8 mouse cellular contexts compared by ENCODE assay signal in the genomic region with DNA sequence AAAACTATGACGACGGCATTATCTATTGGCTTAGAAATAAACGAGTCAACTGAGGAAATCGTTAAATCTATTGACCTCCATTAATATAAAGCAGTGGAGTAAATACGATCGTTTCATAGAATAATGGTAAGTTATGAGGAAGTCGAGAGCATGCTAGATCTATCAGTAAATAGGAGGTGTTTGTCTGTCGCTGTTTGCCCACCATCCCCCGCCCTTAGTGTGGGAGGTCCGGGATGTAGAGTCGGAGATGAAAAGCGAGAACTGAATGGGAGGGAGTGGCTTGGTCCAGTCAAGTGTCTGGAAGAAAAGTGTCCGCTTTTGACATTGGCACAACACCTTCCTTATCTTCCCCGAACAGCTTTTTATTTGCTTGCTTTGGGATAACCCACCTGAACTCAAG. TPM values are rescaled to one million over a fixed set of nuclear protein-coding genes. Genes with fewer than 3 reads are reported as not detected.
A peak's percentile ranks its signal among the peaks of the same experiment; 100 is the strongest.
DNase-seq lines count a peak whose midpoint lies in the region; ATAC-seq and TF ChIP-seq lines count a peak whose summit lies in the region.

A gene (plus strand): TSS at position 79 of the 400 bp plus-strand sequence.

- peak; percentile 19 to 31 for DNase-seq in cerebellum, postnatal 10 days
- DNase-seq in cerebellum, adult 9-10 months = no peak
- no peak for DNase-seq in lung, postnatal 0 days (ENCODE audit: low spot score)
- DNase-seq in lung, adult 2 months = no peak
- no peak for DNase-seq in spleen, postnatal 10 days (ENCODE audit: low spot score in 2 of 2)
- DNase-seq in lung, postnatal 25 days (ENCODE audit: low spot score) = no peak

- TF ChIP-seq EP300 in lung, postnatal 0 days (IDR thresholded peaks at IDR 0.05) = no peak

- no peaks in the 10 kb centered on the region for H3K36me3 ChIP-seq in lung, postnatal 0 days (ENCODE audit: insufficient read depth, low read length)
- H3K36me3 ChIP-seq in intestine, postnatal 0 days (ENCODE audit: control insufficient read depth, insufficient read depth) = no peaks in the 10 kb centered on the region
- H3K36me3 ChIP-seq in neural tube, embryonic 13.5 days = no peaks in the 10 kb centered on the region

- WGBS in lung, postnatal 0 days = 5% methylated on average over 14 of the region's 14 CpGs
- 6% methylated on average over 14 of the region's 14 CpGs for WGBS in lung, adult 2 months
- 3% methylated on average over 14 of the region's 14 CpGs for WGBS in intestine, postnatal 0 days
- 6% methylated on average over 14 of the region's 14 CpGs for WGBS in neural tube, embryonic 13.5 days

- TF ChIP-seq POLR2A in lung, adult 2 months (IDR thresholded peaks at IDR 0.05; ENCODE audit: borderline replicate concordance, extremely low read depth, low read depth, low read length) = no peak

- no peak for ATAC-seq in lung, postnatal 0 days
- no peak for ATAC-seq in intestine, postnatal 0 days
- ATAC-seq in neural tube, embryonic 13.5 days (ENCODE audit: low read depth) = no peak

- no peaks in the 10 kb centered on the region for H3K4me1 ChIP-seq in lung, postnatal 0 days (ENCODE audit: insufficient read depth, low read depth, low read length)
- H3K4me1 ChIP-seq in lung, adult 2 months (ENCODE audit: control insufficient read depth, insufficient read depth, low read length) = no peaks in the 10 kb centered on the region
- H3K4me1 ChIP-seq in intestine, postnatal 0 days (replicated peaks; ENCODE audit: control insufficient read depth, insufficient read depth, low read length) = no peaks in the 10 kb centered on the region
- H3K4me1 ChIP-seq in neural tube, embryonic 13.5 days (replicated peaks) = peaks cover 17% of the 10 kb centered on the region

- H3K27ac ChIP-seq in lung, postnatal 0 days (ENCODE audit: low read length) = no peak within 1 kb of the TSS
- H3K27ac ChIP-seq in intestine, postnatal 0 days (ENCODE audit: low read depth, low read length) = no peak within 1 kb of the TSS
- peak within 1 kb of the TSS; percentile 73 for H3K27ac ChIP-seq in neural tube, embryonic 13.5 days (replicated peaks)

- no peak within 1 kb of the TSS for H3K9ac ChIP-seq in lung, postnatal 0 days (replicated peaks; ENCODE audit: low read depth)
- no peak within 1 kb of the TSS for H3K9ac ChIP-seq in intestine, postnatal 0 days (ENCODE audit: low read depth, low read length)
- peak within 1 kb of the TSS; percentile 77 for H3K9ac ChIP-seq in neural tube, embryonic 13.5 days

- peak within 1 kb of the TSS; percentile 31 for H3K4me3 ChIP-seq in lung, postnatal 0 days (ENCODE audit: low read depth, low read length)
- no peak within 1 kb of the TSS for H3K4me3 ChIP-seq in lung, adult 2 months (replicated peaks; ENCODE audit: extremely low read depth, low read depth, low read length)
- peak within 1 kb of the TSS; percentile 41 for H3K4me3 ChIP-seq in intestine, postnatal 0 days (ENCODE audit: low read depth, low read length)
- H3K4me3 ChIP-seq in neural tube, embryonic 13.5 days = peak within 1 kb of the TSS; percentile 64

- TF ChIP-seq CTCF in lung, postnatal 0 days (IDR thresholded peaks at IDR 0.05) = no peak
- TF ChIP-seq CTCF in lung, adult 2 months (IDR thresholded peaks at IDR 0.05; ENCODE audit: insufficient read depth, low read length) = no peak
- TF ChIP-seq CTCF in intestine, postnatal 0 days (IDR thresholded peaks at IDR 0.05; ENCODE audit: low read depth) = no peak

- 0 out of 2 replicates have a peak, but pooled peaks cover 15% of the 10 kb centered on the region for H3K27me3 ChIP-seq in lung, postnatal 0 days (replicated peaks; ENCODE audit: insufficient read depth, low read length)
- H3K27me3 ChIP-seq in intestine, postnatal 0 days (replicated peaks; ENCODE audit: control insufficient read depth, insufficient read depth, low read length) = peaks cover 10% of the 10 kb centered on the region; the same call in 1 of the 2 replicates
- H3K27me3 ChIP-seq in neural tube, embryonic 13.5 days = peaks cover 8% of the 10 kb centered on the region

- H3K9me3 ChIP-seq in lung, postnatal 0 days (ENCODE audit: low read length) = no peaks in the 10 kb centered on the region
- no peaks in the 10 kb centered on the region for H3K9me3 ChIP-seq in intestine, postnatal 0 days (ENCODE audit: control insufficient read depth)
- H3K9me3 ChIP-seq in neural tube, embryonic 13.5 days = no peaks in the 10 kb centered on the region

- peak within 1 kb of the TSS; percentile 57 for H3K4me2 ChIP-seq in lung, postnatal 0 days (replicated peaks; ENCODE audit: low read depth, low read length)
- H3K4me2 ChIP-seq in intestine, postnatal 0 days (replicated peaks; ENCODE audit: low read depth) = peak within 1 kb of the TSS; percentile 81
- peak within 1 kb of the TSS; percentile 81 for H3K4me2 ChIP-seq in neural tube, embryonic 13.5 days

RNA-seq across cellular contexts. Expression of the gene that starts here (rescaled TPM):
- polyA plus RNA-seq in lung, postnatal 0 days (2015; fragmentation: Nextera tagmentation; extraction: Ambion mirVana) = 0.30 and 0.70 TPM in 2 replicates
- 0.13 and 0.44 TPM in 2 replicates for polyA plus RNA-seq in lung, adult 2 months (2012; rRNA removed)
- polyA plus RNA-seq in intestine, postnatal 0 days (2015; fragmentation: Nextera tagmentation; extraction: Ambion mirVana) = 0.07 and 0.27 TPM in 2 replicates
- polyA plus RNA-seq in neural tube, embryonic 13.5 days (2015; fragmentation: Nextera tagmentation; extraction: Ambion mirVana) = 7.6 and 10.7 TPM in 2 replicates

Comparison
In these comparisons a context has a peak if more than half of its experiments do, and no peak if none do; other contexts are left out.
1. DNase-seq: peak in cerebellum, postnatal 10 days (2 of 2); none in cerebellum, adult 9-10 months (single experiment), lung, postnatal 0 days (single experiment), lung, adult 2 months (single experiment), spleen, postnatal 10 days (0 of 2) and lung, postnatal 25 days (single experiment).
2. Peak in every context shown above with its lines, with median percentiles within 50 percentile points of each other: H3K4me2 ChIP-seq.